In the genomic region with DNA sequence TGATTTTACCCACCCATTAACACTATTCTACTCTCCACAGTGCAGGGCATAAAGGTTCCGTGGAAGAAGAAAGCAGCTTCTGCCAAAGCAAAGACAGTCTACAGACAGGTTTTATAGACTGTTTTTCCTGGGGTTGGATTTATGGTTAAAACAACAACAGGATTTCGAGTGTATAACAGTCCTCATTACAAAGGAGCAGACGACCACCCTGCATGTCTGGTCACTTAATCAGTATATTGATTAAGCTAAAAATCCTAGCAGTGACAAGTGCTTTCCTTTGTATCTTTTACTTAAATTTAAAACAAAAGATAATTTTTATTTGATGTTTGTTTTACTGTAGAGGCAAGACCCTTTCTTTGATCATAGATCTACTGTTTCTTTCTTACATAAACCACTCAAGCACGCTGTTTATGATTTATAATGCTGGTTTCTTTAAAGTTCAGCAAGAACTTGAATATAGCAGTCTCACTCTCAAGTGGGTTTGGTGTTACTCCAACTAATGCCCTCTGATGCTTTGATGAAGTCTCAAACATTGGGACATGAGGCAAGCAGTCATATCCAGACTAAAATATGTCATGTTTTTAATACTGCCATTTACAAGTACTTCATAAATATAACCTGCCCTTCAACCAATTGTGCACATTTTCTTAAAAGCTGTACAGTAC, we compare ENCODE assay signal across 17 mouse cellular contexts. TPM values are rescaled to one million over a fixed set of nuclear protein-coding genes. Genes with fewer than 3 reads are reported as not detected.
"Had no signal": no experiment of that assay in that cellular context is flagged by ENCODE, and none has a peak within 500 bp of the region (broad histone marks: within the 10 kb centered on the region; RNA-seq: fewer than 3 reads in every experiment).

No protein-coding gene starts in this region.

- H3K36me3 ChIP-seq: neural tube, embryonic 15.5 days; stomach, embryonic 15.5 days had no signal

- H3K4me3 ChIP-seq: neural tube, embryonic 15.5 days; stomach, embryonic 15.5 days had no signal

- H3K9me3 ChIP-seq: neural tube, embryonic 15.5 days; stomach, embryonic 15.5 days had no signal

- H3K4me2 ChIP-seq: neural tube, embryonic 15.5 days; stomach, embryonic 15.5 days had no signal

- H3K9ac ChIP-seq: neural tube, embryonic 15.5 days; stomach, embryonic 15.5 days had no signal

- H3K27me3 ChIP-seq: neural tube, embryonic 15.5 days; stomach, embryonic 15.5 days had no signal

- H3K27ac ChIP-seq: neural tube, embryonic 15.5 days; stomach, embryonic 15.5 days; stomach, postnatal 0 days had no signal

- DNase-seq: retina, postnatal 1 day; right cerebral cortex, adult 18-20 months; right cerebral cortex, postnatal 14 days; right cerebral cortex, postnatal 25 days; right cerebral cortex, postnatal 4 days; spleen, adult 18-20 months; thymus, adult 18-20 months; thymus, adult 2 months; thymus, postnatal 14 days; thymus, postnatal 25 days; thymus, postnatal 36 days; thymus, postnatal 4 days had no signal

- H3K4me1 ChIP-seq: neural tube, embryonic 15.5 days; stomach, embryonic 15.5 days had no signal

RNA-seq across cellular contexts. Expression of gene Smpx, which starts 10.0 kb away (rescaled TPM):
- total RNA-seq: neutrophil, adult 5-6 weeks had no signal
- polyA plus RNA-seq: spleen, adult 2 months had no signal
